Mouse (Mus musculus) embryonic facial prominence, embryonic 14.5 days (tissue): ENCODE measurements around the gene Clec4e. TPM values are rescaled to one million over a fixed set of nuclear protein-coding genes. Genes with fewer than 3 reads are reported as not detected.
"Not testable (repeated sequence)": the region's sequence is repeated elsewhere in the genome, so short reads cannot be mapped to it uniquely, and the experiment has no call there.

Experiments used
- ATAC-seq: fragments of 200-750 bp; cut with Nextera tagmentation; 2 replicates; pipeline ENCODE4 v1.8.0; 2017; ENCODE audit warnings: low read depth, moderate number of reproducible peaks, moderate TSS enrichment
- DNase-seq: peaks from one replicate; pipeline ENCODE4 v3.0.0-alpha.2; 2015; ENCODE audit warnings: low spot score
- H3K27ac ChIP-seq: fragments of 300-500 bp; sonication (generic); replicated peaks from 2 replicates; pipeline ENCODE4 v1.5.1; 2014; ENCODE audit warnings: low read depth, mild to moderate bottlenecking, low read length, moderate library complexity
- H3K27me3 ChIP-seq: fragments of 300-500 bp; sonication (generic); replicated peaks from 2 replicates; pipeline ENCODE4 v1.6.1; 2014; ENCODE audit warnings: low read length; ENCODE audit not compliant: control insufficient read depth, insufficient read depth
- H3K36me3 ChIP-seq: fragments of 300-500 bp; sonication (generic); 2 replicates; pipeline ENCODE4 v1.6.1; 2014; ENCODE audit warnings: low read length, mixed read lengths; ENCODE audit not compliant: control insufficient read depth, insufficient read depth
- H3K4me1 ChIP-seq: fragments of 300-500 bp; sonication (generic); 2 replicates; pipeline ENCODE4 v1.6.1; 2014; ENCODE audit warnings: antibody characterized with exemption, low read length; ENCODE audit not compliant: control insufficient read depth, insufficient read depth
- H3K4me2 ChIP-seq: fragments of 300-500 bp; sonication (generic); 2 replicates; pipeline ENCODE4 v1.6.1; 2014; ENCODE audit warnings: low read depth, mild to moderate bottlenecking, low read length, moderate library complexity, mixed read lengths
- H3K4me3 ChIP-seq: fragments of 300-500 bp; sonication (generic); 2 replicates; pipeline ENCODE4 v1.5.1; 2014; ENCODE audit warnings: low read depth, mild to moderate bottlenecking, low read length
- H3K9ac ChIP-seq: fragments of 300-500 bp; sonication (generic); 2 replicates; pipeline ENCODE4 v1.6.1; 2014; ENCODE audit warnings: low read depth, mild to moderate bottlenecking, low read length, moderate library complexity, mixed read lengths
- H3K9me3 ChIP-seq: fragments of 300-500 bp; sonication (generic); 2 replicates; pipeline ENCODE4 v1.6.1; 2016; ENCODE audit warnings: low read length; ENCODE audit not compliant: control insufficient read depth
- WGBS: fragments of 180-500 bp; shearing (Covaris S2); extraction: QIAGEN DNeasy Blood & Tissue Kit; methylation state at CpG from one replicate; pipeline ENCODE4 v1.1.7; 2014; 5-methylcytosine and 5-hydroxymethylcytosine counted together
- polyA plus RNA-seq: library from polyadenylated mRNA; unstranded; fragments of >200 nt; fragmentation: Nextera tagmentation; extraction: Ambion mirVana; gene quantifications from 2 replicates; pipeline ENCODE4 v1.2.1, GENCODE M21; 2014

Clec4e gene
- polyA plus RNA-seq, 1 experiment from 2014 or later: 0.25 TPM

DNA sequence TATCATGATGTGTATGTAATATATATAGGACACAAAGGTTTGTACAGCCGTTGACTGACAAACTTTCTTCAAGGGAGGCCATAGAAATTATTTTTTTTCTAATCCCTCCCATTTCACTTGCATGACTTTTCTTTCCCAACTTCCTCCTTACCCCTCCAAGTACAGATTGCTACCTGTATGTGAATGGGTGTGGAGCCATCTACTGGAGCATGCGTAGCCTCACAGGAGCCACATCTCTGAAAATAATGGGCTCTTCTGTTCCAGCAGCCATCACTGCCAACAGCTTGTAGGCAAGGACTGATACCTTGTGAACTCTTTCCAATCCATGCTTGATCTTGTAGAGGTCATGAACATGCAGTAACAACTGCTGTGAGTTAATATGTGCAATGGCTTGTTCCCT, 40.8 kb downstream of the Clec4e start:
- H3K4me3 ChIP-seq, ATAC-seq, DNase-seq, H3K4me2 ChIP-seq, H3K4me1 ChIP-seq, H3K9me3 ChIP-seq, H3K27ac ChIP-seq, H3K9ac ChIP-seq, H3K36me3 ChIP-seq, H3K27me3 ChIP-seq: not testable (repeated sequence)
- 77% methylated on average over 2 of the region's 2 CpGs for WGBS

DNA sequence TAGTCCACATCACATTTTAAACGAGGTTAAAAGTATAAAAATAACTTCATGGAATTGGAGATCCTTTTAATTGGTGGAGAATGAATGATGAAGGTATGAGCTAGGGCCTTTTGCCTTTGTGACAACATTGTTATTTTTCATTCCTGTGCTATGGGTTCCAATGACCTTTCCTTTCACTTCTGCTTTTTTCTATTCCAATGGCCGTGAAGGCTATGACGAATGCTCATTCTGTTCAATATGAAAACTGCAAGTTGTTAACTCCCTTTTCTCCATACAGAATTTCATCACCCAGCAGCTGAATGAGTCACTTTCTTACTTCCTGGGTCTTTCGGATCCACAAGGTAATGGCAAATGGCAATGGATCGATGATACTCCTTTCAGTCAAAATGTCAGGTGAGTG, 45.5 kb downstream of the Clec4e start:
- no peaks in the 10 kb centered on the region for H3K27me3 ChIP-seq
- H3K4me3 ChIP-seq: no peak overlapping the region
- no peak overlapping the region for H3K27ac ChIP-seq
- no peaks in the 10 kb centered on the region for H3K36me3 ChIP-seq
- no peak for DNase-seq
- H3K9ac ChIP-seq: no peak overlapping the region
- no peak for ATAC-seq
- no peaks in the 10 kb centered on the region for H3K4me1 ChIP-seq
- WGBS: 82% methylated on average over 5 of the region's 5 CpGs
- H3K4me2 ChIP-seq: no peak overlapping the region
- H3K9me3 ChIP-seq: 0 out of 2 replicates have a peak, but pooled peaks cover 3% of the 10 kb centered on the region

- no peaks in the 10 kb centered on the region for H3K27me3 ChIP-seq
- H3K4me2 ChIP-seq: no peak overlapping the region
- H3K4me1 ChIP-seq: no peaks in the 10 kb centered on the region
- H3K9me3 ChIP-seq: peaks cover 3% of the 10 kb centered on the region
- DNase-seq: no peak
- H3K9ac ChIP-seq: no peak overlapping the region
- no peaks in the 10 kb centered on the region for H3K36me3 ChIP-seq
- H3K4me3 ChIP-seq: no peak overlapping the region
- no peak overlapping the region for H3K27ac ChIP-seq
- ATAC-seq: no peak
Observed at GRCm38 (mm10) chr6:123237582-123237981, 52.1 kb downstream of the Clec4e start.

Other genes starting within 250 kb of the Clec4e start
- gene Clec4b1, start 239.9 kb downstream of the Clec4e start, polyA plus RNA-seq: not detected in 2 replicates
- gene Clec4a2, start 183.4 kb downstream of the Clec4e start, polyA plus RNA-seq: 5.8 and 7.2 TPM in 2 replicates
- gene Clec4b2, start 117.0 kb downstream of the Clec4e start, polyA plus RNA-seq: not detected in 2 replicates
- 4.5 and 5.3 TPM in 2 replicates for gene Clec4n, start 60.0 kb downstream of the Clec4e start, polyA plus RNA-seq
- 0.31 and 0.50 TPM in 2 replicates for gene Clec4d, start 27.8 kb downstream of the Clec4e start, polyA plus RNA-seq
- gene Vmn2r19, start 18.5 kb upstream of the Clec4e start, polyA plus RNA-seq: not detected in 2 replicates
- gene Vmn2r20, start 128.2 kb upstream of the Clec4e start, polyA plus RNA-seq: not detected in 2 replicates
- gene Vmn2r21, start 243.5 kb upstream of the Clec4e start, polyA plus RNA-seq: not detected in 2 replicates